ENCODE assay signal across 15 mouse cellular contexts in genomic region chr1:51607437-51607855, GRCm38 (mm10).
DNase-seq lines count a peak whose midpoint lies in the region; ATAC-seq lines count a peak whose summit lies in the region.
"Had no signal": no experiment of that assay in that cellular context is flagged by ENCODE, and none has a peak within 500 bp of the region (broad histone marks: within the 10 kb centered on the region; RNA-seq: fewer than 3 reads in every experiment).

No protein-coding gene starts in this region.

- intact Hi-C loops in heart, postnatal 14 days (cut with DNase I), result no loop called here

- H3K36me3 ChIP-seq in forebrain, embryonic 16.5 days (ENCODE audit: control insufficient read depth, insufficient read depth), result no peaks in the 10 kb centered on the region
- H3K36me3 ChIP-seq in midbrain, embryonic 14.5 days (ENCODE audit: control insufficient read depth, insufficient read depth, low read length), result no peaks in the 10 kb centered on the region
- no peaks in the 10 kb centered on the region for H3K36me3 ChIP-seq in liver, embryonic 11.5 days (ENCODE audit: control insufficient read depth, insufficient read depth, low read length)
- H3K36me3 ChIP-seq: limb, embryonic 15.5 days had no signal

- H3K4me2 ChIP-seq in forebrain, embryonic 16.5 days (ENCODE audit: low read length), result peak overlapping the region; percentile 32
- peak overlapping the region; percentile 9; the same call in 1 of the 2 replicates for H3K4me2 ChIP-seq in midbrain, embryonic 14.5 days (ENCODE audit: low read length)
- H3K4me2 ChIP-seq in liver, embryonic 11.5 days, result no peak overlapping the region
- H3K4me2 ChIP-seq: limb, embryonic 15.5 days had no signal

- WGBS in forebrain, embryonic 16.5 days, result 7% methylated on average over 8 of the region's 8 CpGs
- 13% methylated on average over 8 of the region's 8 CpGs for WGBS in midbrain, embryonic 14.5 days
- 79% methylated on average over 8 of the region's 8 CpGs for WGBS in liver, embryonic 11.5 days

- peak; percentile 94 for ATAC-seq in forebrain, embryonic 16.5 days
- ATAC-seq in midbrain, embryonic 14.5 days (ENCODE audit: low FRiP score, low TSS enrichment), result peak; percentile 46; the same call in 1 of the 2 replicates
- no peak for ATAC-seq in liver, embryonic 11.5 days (replicated peaks; ENCODE audit: low FRiP score)

- H3K9me3 ChIP-seq in forebrain, embryonic 16.5 days (ENCODE audit: control insufficient read depth, low read length), result no peaks in the 10 kb centered on the region
- no peaks in the 10 kb centered on the region for H3K9me3 ChIP-seq in midbrain, embryonic 14.5 days (ENCODE audit: control insufficient read depth, low read length)
- no peaks in the 10 kb centered on the region for H3K9me3 ChIP-seq in liver, embryonic 11.5 days (ENCODE audit: control insufficient read depth, low read length)
- H3K9me3 ChIP-seq: limb, embryonic 15.5 days; megakaryocyte, embryonic 14.5 days had no signal

- H3K27ac ChIP-seq in forebrain, embryonic 16.5 days (ENCODE audit: low read length), result peak overlapping the region; percentile 62
- peak overlapping the region; percentile 45; the same call in 1 of the 2 replicates for H3K27ac ChIP-seq in midbrain, embryonic 14.5 days (replicated peaks; ENCODE audit: low read depth, low read length)
- no peak overlapping the region for H3K27ac ChIP-seq in liver, embryonic 11.5 days (ENCODE audit: low read depth, low read length)
- H3K27ac ChIP-seq: layer of hippocampus, adult 2 months; limb, embryonic 15.5 days had no signal

- H3K4me3 ChIP-seq in forebrain, embryonic 16.5 days (replicated peaks; ENCODE audit: low read length), result no peak overlapping the region
- no peak overlapping the region for H3K4me3 ChIP-seq in midbrain, embryonic 14.5 days (replicated peaks; ENCODE audit: low read depth, low read length)
- no peak overlapping the region for H3K4me3 ChIP-seq in liver, embryonic 11.5 days (ENCODE audit: low read depth, low read length)
- H3K4me3 ChIP-seq: layer of hippocampus, adult 2 months; limb, embryonic 15.5 days; megakaryocyte, embryonic 14.5 days had no signal

- H3K9ac ChIP-seq in forebrain, embryonic 16.5 days (replicated peaks; ENCODE audit: low read depth, low read length), result no peak overlapping the region
- 0 out of 2 replicates have a peak overlapping the region, but pooled peaks have one; percentile 12 for H3K9ac ChIP-seq in midbrain, embryonic 14.5 days (replicated peaks; ENCODE audit: low read length)
- H3K9ac ChIP-seq in liver, embryonic 11.5 days (ENCODE audit: low read depth, low read length), result no peak overlapping the region
- H3K9ac ChIP-seq: limb, embryonic 15.5 days had no signal

- peaks cover 13% of the 10 kb centered on the region for H3K4me1 ChIP-seq in forebrain, embryonic 16.5 days (replicated peaks; ENCODE audit: control insufficient read depth, insufficient read depth, low read length)
- peaks cover 13% of the 10 kb centered on the region for H3K4me1 ChIP-seq in midbrain, embryonic 14.5 days (ENCODE audit: control insufficient read depth, insufficient read depth, low read length)
- H3K4me1 ChIP-seq in liver, embryonic 11.5 days (replicated peaks; ENCODE audit: control insufficient read depth, insufficient read depth, low read length), result no peaks in the 10 kb centered on the region
- H3K4me1 ChIP-seq: megakaryocyte, embryonic 14.5 days had no signal

- no peaks in the 10 kb centered on the region for H3K27me3 ChIP-seq in forebrain, embryonic 16.5 days (replicated peaks; ENCODE audit: control insufficient read depth, insufficient read depth, low read length)
- no peaks in the 10 kb centered on the region for H3K27me3 ChIP-seq in midbrain, embryonic 14.5 days (ENCODE audit: control insufficient read depth, insufficient read depth, low read length)
- H3K27me3 ChIP-seq in liver, embryonic 11.5 days (replicated peaks; ENCODE audit: control insufficient read depth, insufficient read depth, low read length), result no peaks in the 10 kb centered on the region
- H3K27me3 ChIP-seq: CH12.LX; limb, embryonic 15.5 days had no signal

- peak; percentile 7 for DNase-seq in heart, postnatal 4 days
- no peak for DNase-seq in heart, postnatal 14 days
- peak; percentile 38 for DNase-seq in embryo, embryonic 11 days
- peak; percentile 70 for DNase-seq in midbrain, embryonic 14.5 days
- DNase-seq in lung, postnatal 10 days, result no peak
- DNase-seq in liver, embryonic 11.5 days (ENCODE audit: low spot score), result no peak
- no peak for DNase-seq in spleen, postnatal 4 days (ENCODE audit: low spot score in 2 of 2)
- DNase-seq: cerebellum, postnatal 36 days; gastrocnemius, postnatal 14 days; right cerebral cortex, postnatal 14 days had no signal

Comparison
In these comparisons a context has a peak if more than half of its experiments do, and no peak if none do; other contexts are left out.
1. DNase-seq: peak in heart, postnatal 4 days (single experiment), embryo, embryonic 11 days (single experiment) and midbrain, embryonic 14.5 days (single experiment); none in heart, postnatal 14 days (0 of 2), lung, postnatal 10 days (single experiment), liver, embryonic 11.5 days (single experiment) and spleen, postnatal 4 days (0 of 2).